Mouse (Mus musculus) inflammation-experienced regulatory T-cells (primary cell): ENCODE measurements around the gene Arfip2. TPM values are rescaled to one million over a fixed set of nuclear protein-coding genes. Genes with fewer than 3 reads are reported as not detected.

Experiments used
- polyA plus RNA-seq, 2 experiments: library from polyadenylated mRNA; unstranded; fragments of 100-300 nt; shearing (Covaris generic); gene quantifications; one replicate each; pipeline ENCODE4 v1.2.1; 2017

Gene Arfip2
- polyA plus RNA-seq, result 10 to 100 TPM; 21.0 to 25.3 TPM

DNA sequence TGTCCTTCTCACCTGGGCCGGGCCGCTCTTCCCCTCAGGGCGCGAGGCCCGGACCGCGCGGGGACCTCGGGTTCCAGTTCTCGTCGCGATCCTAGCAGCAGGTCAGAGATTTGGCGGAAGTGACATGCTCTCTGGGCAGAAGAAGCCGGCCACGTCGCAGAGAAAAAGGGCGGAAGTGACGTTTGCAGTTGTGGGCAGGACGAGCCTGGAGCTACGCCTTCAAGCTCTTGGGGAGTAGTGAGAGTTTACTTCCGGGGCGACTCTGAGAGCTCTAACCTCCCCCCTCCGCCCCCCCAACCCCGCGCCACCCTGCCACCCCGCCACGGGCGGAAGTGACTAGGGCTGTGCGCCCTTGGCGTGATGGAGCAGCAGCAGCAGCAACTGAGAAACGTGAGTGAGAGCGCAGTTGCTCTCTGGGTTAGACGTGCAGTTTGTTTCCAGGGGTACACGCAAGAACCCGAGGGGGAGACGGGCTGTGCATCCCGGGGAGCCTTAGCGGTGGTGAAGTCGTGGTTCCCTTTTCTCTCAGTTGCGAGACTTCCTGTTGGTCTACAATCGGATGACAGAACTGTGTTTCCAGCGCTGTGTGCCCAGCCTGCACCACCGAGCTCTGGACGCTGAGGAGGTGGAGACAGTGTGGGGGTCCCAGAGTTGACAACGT, at the start of gene Arfip2, which contains the start of gene Gm45799:
Gene Arfip2 (minus strand): TSS at position 184 of the 661 bp plus-strand sequence.
Gene Gm45799 (plus strand): TSS at position 320 of the 661 bp plus-strand sequence.

DNA sequence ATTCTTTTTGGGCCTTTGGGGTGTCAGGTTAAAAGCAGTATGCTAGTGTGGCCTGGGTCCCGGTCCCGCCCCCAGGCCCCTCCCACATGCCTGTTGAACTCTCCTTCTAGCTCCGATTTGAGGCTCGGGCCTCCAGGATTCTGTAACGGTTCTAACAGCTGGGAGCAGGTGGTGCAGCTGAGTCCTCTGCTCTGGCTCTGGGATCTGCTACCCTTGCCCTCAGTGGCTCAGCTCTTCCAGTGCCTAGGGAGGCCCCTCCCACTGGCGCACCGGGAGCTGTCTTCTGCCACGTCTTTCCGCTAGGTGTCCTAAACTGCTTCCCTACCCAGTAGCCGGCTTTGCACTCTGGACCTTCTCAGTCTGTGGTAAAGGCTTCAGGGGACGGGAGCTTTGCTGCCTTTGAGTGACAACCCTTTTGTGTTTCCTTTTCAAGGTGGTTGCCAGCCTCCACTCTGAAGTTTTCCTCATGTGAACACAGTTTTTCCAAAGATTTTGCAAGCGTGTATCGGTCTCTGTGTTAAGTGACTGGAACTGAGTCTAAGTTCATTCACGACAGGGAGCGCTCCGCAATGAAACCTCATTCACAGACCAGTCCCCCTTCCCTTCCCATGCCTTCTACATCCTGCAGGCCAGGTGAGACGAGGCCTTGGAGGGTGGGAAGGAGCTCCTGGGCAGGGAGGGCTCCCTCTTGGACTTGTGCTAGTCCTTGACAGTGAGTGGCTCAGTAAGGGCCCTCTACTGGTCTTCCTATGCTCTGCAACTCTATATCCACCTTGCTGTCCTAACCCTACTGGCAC, 10.6 kb upstream of the Arfip2 start, which contains the start of gene Dnhd1:
Gene Dnhd1 (plus strand): TSS at position 189 of the 797 bp plus-strand sequence.

DNA sequence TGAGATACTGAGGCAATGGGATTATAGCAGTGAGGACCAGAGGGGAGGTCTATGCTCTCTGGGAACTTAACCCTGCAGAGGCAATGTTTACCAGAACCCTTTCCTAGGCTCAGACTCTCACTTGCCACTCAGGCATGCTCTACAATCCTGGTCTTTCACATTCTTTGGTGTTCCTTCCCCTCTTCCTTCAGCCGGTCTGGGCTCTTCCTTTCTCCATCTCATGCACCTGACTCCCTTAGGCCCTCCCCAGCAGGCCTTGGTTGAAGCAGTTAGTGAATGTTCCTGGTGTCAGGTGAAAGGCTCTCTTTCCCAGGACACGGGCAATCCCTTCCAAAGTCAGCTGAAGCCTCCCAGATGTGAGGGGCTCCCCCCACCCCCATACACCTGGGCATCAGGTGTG, 460 bp downstream of the Arfip2 start, which contains the start of gene Timm10b:
Gene Timm10b (plus strand): TSS at position 301 of the 400 bp plus-strand sequence.

DNA sequence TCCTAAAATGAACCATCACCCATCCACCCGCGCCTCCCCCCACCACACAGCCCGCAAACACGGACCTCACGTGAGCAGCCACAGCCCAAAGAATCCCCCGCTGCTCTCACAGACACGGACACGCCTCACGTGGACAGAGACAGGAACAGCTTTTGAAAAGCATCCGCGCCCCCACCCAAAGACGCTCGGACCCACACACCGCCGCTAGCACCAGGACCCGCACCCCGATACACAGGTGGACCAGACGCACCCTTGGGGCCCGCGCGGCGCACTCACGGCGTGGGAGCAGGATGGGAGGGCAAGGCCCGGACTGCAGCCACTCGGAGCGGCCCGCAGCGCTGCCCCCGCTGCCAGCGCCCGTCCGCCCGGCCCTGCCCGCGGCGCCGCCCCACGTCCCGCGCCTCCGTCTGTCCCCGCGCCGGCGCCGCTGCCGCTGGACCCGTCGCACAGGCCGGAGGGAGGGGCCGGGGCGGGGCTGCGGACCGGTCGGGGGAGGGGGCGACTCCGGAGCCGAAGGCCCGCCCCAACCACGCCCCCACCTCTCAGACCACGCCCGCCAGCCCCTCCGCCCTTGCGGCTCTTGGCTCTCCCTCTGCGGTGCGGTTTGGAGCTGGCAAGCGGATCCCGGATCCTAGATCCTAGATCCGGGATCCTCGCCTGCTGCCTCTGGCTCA, 7.0 kb downstream of the Arfip2 start, which contains the start of gene Trim3:
Gene Trim3 (minus strand): TSS at position 445 of the 674 bp plus-strand sequence.

Other genes starting within 250 kb of the Arfip2 start
- gene Fam160a2, start 240.4 kb downstream of the Arfip2 start, polyA plus RNA-seq, result 10 to 100 TPM; 36.7 to 58.5 TPM
- gene Cnga4, start 235.8 kb downstream of the Arfip2 start, polyA plus RNA-seq, result not detected
- gene Cckbr, start 214.7 kb downstream of the Arfip2 start, polyA plus RNA-seq, result under 1 TPM in 1 of 2 experiments, not detected in 1; 0.21 TPM
- not detected for gene Cavin3, start 158.1 kb downstream of the Arfip2 start, polyA plus RNA-seq
- 10 to 100 TPM; 34.0 to 40.5 TPM for gene Smpd1, start 86.1 kb downstream of the Arfip2 start, polyA plus RNA-seq
- 10 to 100 TPM in 1 of 2 experiments, 1 to 10 TPM in 1; 6.6 to 10.5 TPM for gene Apbb1, start 58.8 kb downstream of the Arfip2 start, polyA plus RNA-seq
- gene Hpx, start 40.3 kb downstream of the Arfip2 start, polyA plus RNA-seq, result under 1 TPM in 1 of 2 experiments, not detected in 1; 0.18 TPM
- 10 to 100 TPM; 11.2 to 12.0 TPM for gene Trim3, start 6.8 kb downstream of the Arfip2 start, polyA plus RNA-seq
- 100 to 1,000 TPM; 181 to 212 TPM for gene Timm10b, start 360 bp downstream of the Arfip2 start, polyA plus RNA-seq
- 1 to 10 TPM; 4.6 to 8.9 TPM for gene Gm45799, start 136 bp upstream of the Arfip2 start, polyA plus RNA-seq
- 1 to 10 TPM; 1.2 to 2.3 TPM for gene Dnhd1, start 10.4 kb upstream of the Arfip2 start, polyA plus RNA-seq
- gene Ilk, start 96.2 kb upstream of the Arfip2 start, polyA plus RNA-seq, result 100 to 1,000 TPM; 198 to 260 TPM
- 10 to 100 TPM; 38.2 to 51.2 TPM for gene Rrp8, start 97.0 kb upstream of the Arfip2 start, polyA plus RNA-seq
- gene Taf10, start 103.9 kb upstream of the Arfip2 start, polyA plus RNA-seq, result 100 to 1,000 TPM; 333 to 336 TPM
- gene Tpp1, start 111.8 kb upstream of the Arfip2 start, polyA plus RNA-seq, result 100 to 1,000 TPM in 1 of 2 experiments, 10 to 100 TPM in 1; 99.7 to 111 TPM
- gene Dchs1, start 147.2 kb upstream of the Arfip2 start, polyA plus RNA-seq, result 1 to 10 TPM in 1 of 2 experiments, not detected in 1; 1.3 TPM
- 100 to 1,000 TPM; 123 to 128 TPM for gene Mrpl17, start 170.7 kb upstream of the Arfip2 start, polyA plus RNA-seq